Mouse (Mus musculus): ENCODE results near the gene Rcn3. TPM values are rescaled to one million over a fixed set of nuclear protein-coding genes. Genes with fewer than 3 reads are reported as not detected.

Gene Rcn3
- polyA plus RNA-seq, 1 experiment from 2014 or later = 313 TPM

DNA sequence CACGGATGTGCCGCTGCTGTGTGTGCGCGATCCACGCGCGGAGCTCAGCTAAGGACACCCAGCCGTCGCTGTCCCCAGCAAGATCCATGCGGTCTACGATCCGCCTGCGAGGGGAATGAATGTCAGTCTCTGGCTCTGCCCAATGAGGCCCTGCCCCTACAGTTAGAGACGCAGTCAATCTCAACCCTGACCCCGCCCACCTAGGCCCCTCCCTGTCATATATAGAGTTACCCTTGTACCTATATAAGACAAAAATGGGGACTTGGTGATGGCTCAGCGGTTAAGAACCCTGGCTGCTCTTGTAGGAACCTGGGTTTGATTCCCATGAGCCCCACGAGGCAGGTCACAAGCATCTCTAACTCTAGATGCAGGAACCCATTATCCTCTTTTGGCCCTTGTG, 3.4 kb downstream of the Rcn3 start:
- no peaks in the 10 kb centered on the region for H3K9me3 ChIP-seq (ENCODE audit: control insufficient read depth, low read length)
- DNase-seq (ENCODE audit: low spot score) (no peak), ATAC-seq (replicated peaks; ENCODE audit: low FRiP score, low TSS enrichment, low read depth) (no peak)
- peaks cover 15% of the 10 kb centered on the region for H3K4me1 ChIP-seq (replicated peaks; ENCODE audit: control insufficient read depth, insufficient read depth, low read length)
- 93% methylated on average over 17 of the region's 17 CpGs for WGBS
- no peaks in the 10 kb centered on the region for H3K27me3 ChIP-seq (replicated peaks; ENCODE audit: control insufficient read depth, insufficient read depth, low read length)
- no peak overlapping the region for H3K27ac ChIP-seq (ENCODE audit: low read depth)
- H3K4me2 ChIP-seq (ENCODE audit: low read length) = no peak overlapping the region
- no peak overlapping the region for H3K4me3 ChIP-seq (ENCODE audit: low read depth, low read length)
- no peak overlapping the region for H3K9ac ChIP-seq (ENCODE audit: low read length)
- peaks cover 54% of the 10 kb centered on the region for H3K36me3 ChIP-seq (ENCODE audit: control insufficient read depth, insufficient read depth, low read length)

DNA sequence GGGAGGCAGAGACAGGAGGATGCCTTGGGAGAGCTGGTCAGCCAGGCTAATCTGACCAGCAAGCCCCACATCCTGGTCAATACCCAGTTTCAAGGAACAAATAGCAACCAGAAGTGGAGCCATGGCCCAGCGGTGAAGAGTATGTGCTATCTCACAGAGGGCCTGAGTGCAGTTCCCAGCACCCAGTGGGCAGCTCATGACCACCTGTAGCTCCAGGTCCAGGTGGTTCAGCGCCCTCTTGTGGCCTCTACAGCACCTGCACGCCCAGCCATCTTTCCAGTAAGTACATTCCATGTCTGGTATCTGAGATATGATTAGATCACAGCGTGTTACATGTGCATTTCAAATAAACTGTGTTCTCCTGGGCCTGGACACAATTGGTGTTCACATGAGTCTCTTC, 5.9 kb downstream of the Rcn3 start:
- Histone ChIP-seq H3K9me3 (ENCODE audit: control insufficient read depth, low read length) (no peaks in the 10 kb centered on the region), H3K4me2 (ENCODE audit: low read length) (no peak overlapping the region), H3K9ac (ENCODE audit: low read length) (no peak overlapping the region), H3K27me3 (replicated peaks; ENCODE audit: control insufficient read depth, insufficient read depth, low read length) (no peaks in the 10 kb centered on the region), H3K4me3 (ENCODE audit: low read depth, low read length) (no peak overlapping the region), H3K4me1 (replicated peaks; ENCODE audit: control insufficient read depth, insufficient read depth, low read length) (peaks cover 5% of the 10 kb centered on the region; the same call in 1 of the 2 replicates), H3K36me3 (ENCODE audit: control insufficient read depth, insufficient read depth, low read length) (peaks cover 69% of the 10 kb centered on the region), H3K27ac (ENCODE audit: low read depth) (no peak overlapping the region)
- no peak for DNase-seq (ENCODE audit: low spot score)
- WGBS = 80% methylated on average over 4 of the region's 4 CpGs
- no peak for ATAC-seq (replicated peaks; ENCODE audit: low FRiP score, low TSS enrichment, low read depth)

GRCm38 (mm10) chr7:45083300-45083890, 8.6 kb downstream of the Rcn3 start:
- H3K4me2 ChIP-seq (ENCODE audit: low read length) = no peak overlapping the region
- no peaks in the 10 kb centered on the region for H3K27me3 ChIP-seq (replicated peaks; ENCODE audit: control insufficient read depth, insufficient read depth, low read length)
- H3K36me3 ChIP-seq (ENCODE audit: control insufficient read depth, insufficient read depth, low read length) = peaks cover 59% of the 10 kb centered on the region
- no peak overlapping the region for H3K27ac ChIP-seq (ENCODE audit: low read depth)
- ATAC-seq (replicated peaks; ENCODE audit: low FRiP score, low TSS enrichment, low read depth) (no peak), DNase-seq (ENCODE audit: low spot score) (no peak)
- no peak overlapping the region for H3K9ac ChIP-seq (ENCODE audit: low read length)
- H3K4me3 ChIP-seq (ENCODE audit: low read depth, low read length) = no peak overlapping the region
- no peaks in the 10 kb centered on the region for H3K9me3 ChIP-seq (ENCODE audit: control insufficient read depth, low read length)
- H3K4me1 ChIP-seq (replicated peaks; ENCODE audit: control insufficient read depth, insufficient read depth, low read length) = no peaks in the 10 kb centered on the region
- 80% methylated on average over 22 of the region's 22 CpGs for WGBS

GRCm38 (mm10) chr7:45082401-45083299, 9.4 kb downstream of the Rcn3 start:
- ATAC-seq (replicated peaks; ENCODE audit: low FRiP score, low TSS enrichment, low read depth) (no peak), DNase-seq (ENCODE audit: low spot score) (no peak)
- Histone ChIP-seq H3K36me3 (ENCODE audit: control insufficient read depth, insufficient read depth, low read length) (peaks cover 54% of the 10 kb centered on the region), H3K4me2 (ENCODE audit: low read length) (no peak overlapping the region), H3K27ac (ENCODE audit: low read depth) (no peak overlapping the region), H3K4me3 (ENCODE audit: low read depth, low read length) (no peak overlapping the region), H3K9ac (ENCODE audit: low read length) (no peak overlapping the region), H3K9me3 (ENCODE audit: control insufficient read depth, low read length) (no peaks in the 10 kb centered on the region), H3K27me3 (replicated peaks; ENCODE audit: control insufficient read depth, insufficient read depth, low read length) (no peaks in the 10 kb centered on the region), H3K4me1 (replicated peaks; ENCODE audit: control insufficient read depth, insufficient read depth, low read length) (no peaks in the 10 kb centered on the region)
- 60% methylated on average over 25 of the region's 25 CpGs for WGBS

- Histone ChIP-seq H3K4me1 (replicated peaks; ENCODE audit: control insufficient read depth, insufficient read depth, low read length) (no peaks in the 10 kb centered on the region), H3K27me3 (replicated peaks; ENCODE audit: control insufficient read depth, insufficient read depth, low read length) (no peaks in the 10 kb centered on the region), H3K36me3 (ENCODE audit: control insufficient read depth, insufficient read depth, low read length) (peaks cover 54% of the 10 kb centered on the region), H3K4me2 (ENCODE audit: low read length) (no peak overlapping the region), H3K27ac (ENCODE audit: low read depth) (no peak overlapping the region), H3K9me3 (ENCODE audit: control insufficient read depth, low read length) (no peaks in the 10 kb centered on the region), H3K9ac (ENCODE audit: low read length) (no peak overlapping the region), H3K4me3 (ENCODE audit: low read depth, low read length) (no peak overlapping the region)
- no peak for DNase-seq (ENCODE audit: low spot score)
- ATAC-seq (replicated peaks; ENCODE audit: low FRiP score, low TSS enrichment, low read depth) = no peak
- WGBS = 63% methylated on average over 5 of the region's 5 CpGs
Observed at GRCm38 (mm10) chr7:45081016-45081415, 11.0 kb downstream of the Rcn3 start.

- Histone ChIP-seq H3K4me2 (ENCODE audit: low read length) (no peak overlapping the region), H3K36me3 (ENCODE audit: control insufficient read depth, insufficient read depth, low read length) (peaks cover 57% of the 10 kb centered on the region), H3K9ac (ENCODE audit: low read length) (no peak overlapping the region), H3K4me1 (replicated peaks; ENCODE audit: control insufficient read depth, insufficient read depth, low read length) (no peaks in the 10 kb centered on the region), H3K27ac (ENCODE audit: low read depth) (no peak overlapping the region), H3K9me3 (ENCODE audit: control insufficient read depth, low read length) (no peaks in the 10 kb centered on the region), H3K27me3 (replicated peaks; ENCODE audit: control insufficient read depth, insufficient read depth, low read length) (no peaks in the 10 kb centered on the region), H3K4me3 (ENCODE audit: low read depth, low read length) (no peak overlapping the region)
- peak; percentile 25; the same call in 1 of the 2 replicates for ATAC-seq (replicated peaks; ENCODE audit: low FRiP score, low TSS enrichment, low read depth)
- WGBS = 2% methylated on average over 10 of the region's 10 CpGs
- DNase-seq (ENCODE audit: low spot score) = peak; percentile 99
Observed at GRCm38 (mm10) chr7:45079856-45080255, 12.2 kb downstream of the Rcn3 start.

DNA sequence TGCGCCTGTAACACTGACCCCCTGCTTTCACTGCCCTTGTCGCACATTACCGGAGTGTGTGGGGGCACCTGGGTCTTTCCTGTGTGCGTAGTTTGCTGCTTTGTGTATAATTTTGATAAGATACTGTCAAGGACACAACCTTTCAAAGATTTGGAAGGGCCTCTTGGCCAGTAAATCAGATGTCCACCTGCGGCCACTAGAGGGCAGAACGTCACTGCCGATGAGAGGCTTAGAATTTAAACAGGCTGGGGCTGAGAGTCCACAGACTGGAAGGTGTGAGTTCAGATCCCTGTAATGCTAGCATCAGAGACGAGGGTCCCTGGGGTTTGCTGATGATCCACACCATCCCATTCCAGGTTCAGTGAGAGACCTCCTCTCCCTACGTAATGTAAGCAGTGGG, 13.5 kb downstream of the Rcn3 start:
- DNase-seq (ENCODE audit: low spot score) = peak; percentile 82
- H3K36me3 ChIP-seq (ENCODE audit: control insufficient read depth, insufficient read depth, low read length) = peaks cover 58% of the 10 kb centered on the region
- no peak overlapping the region for H3K4me3 ChIP-seq (ENCODE audit: low read depth, low read length)
- 31% methylated on average over 9 of the region's 9 CpGs for WGBS
- no peak overlapping the region for H3K9ac ChIP-seq (ENCODE audit: low read length)
- H3K4me1 ChIP-seq (replicated peaks; ENCODE audit: control insufficient read depth, insufficient read depth, low read length) = no peaks in the 10 kb centered on the region
- no peak overlapping the region for H3K27ac ChIP-seq (ENCODE audit: low read depth)
- H3K4me2 ChIP-seq (ENCODE audit: low read length) = no peak overlapping the region
- ATAC-seq (replicated peaks; ENCODE audit: low FRiP score, low TSS enrichment, low read depth) = peak; percentile 32; the same call in 1 of the 2 replicates
- no peaks in the 10 kb centered on the region for H3K27me3 ChIP-seq (replicated peaks; ENCODE audit: control insufficient read depth, insufficient read depth, low read length)
- no peaks in the 10 kb centered on the region for H3K9me3 ChIP-seq (ENCODE audit: control insufficient read depth, low read length)

DNA sequence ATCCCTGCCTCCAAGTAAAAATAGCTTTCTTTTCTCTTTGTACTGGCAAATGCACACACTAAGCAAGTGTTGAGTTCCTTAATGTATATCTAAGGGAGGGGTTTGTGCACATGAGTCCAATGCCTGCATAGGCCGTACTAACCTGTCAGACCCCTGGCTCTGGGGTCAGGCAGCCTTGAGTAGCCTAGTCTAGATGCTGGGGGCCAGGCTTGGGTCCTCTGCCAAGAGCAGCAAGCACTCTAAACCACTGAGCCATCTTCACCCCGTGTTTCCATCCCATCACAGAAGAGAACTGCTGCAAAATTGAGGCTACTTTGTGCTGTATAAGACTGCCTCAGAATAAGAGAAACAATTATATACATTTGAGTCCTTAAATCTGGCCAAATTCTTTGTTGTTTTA, 14.2 kb downstream of the Rcn3 start:
- DNase-seq (ENCODE audit: low spot score) (no peak), ATAC-seq (replicated peaks; ENCODE audit: low FRiP score, low TSS enrichment, low read depth) (no peak)
- H3K4me2 ChIP-seq (ENCODE audit: low read length) = no peak overlapping the region
- no peaks in the 10 kb centered on the region for H3K27me3 ChIP-seq (replicated peaks; ENCODE audit: control insufficient read depth, insufficient read depth, low read length)
- no peaks in the 10 kb centered on the region for H3K4me1 ChIP-seq (replicated peaks; ENCODE audit: control insufficient read depth, insufficient read depth, low read length)
- peaks cover 53% of the 10 kb centered on the region for H3K36me3 ChIP-seq (ENCODE audit: control insufficient read depth, insufficient read depth, low read length)
- WGBS = 88% methylated on average over 2 of the region's 2 CpGs
- H3K9me3 ChIP-seq (ENCODE audit: control insufficient read depth, low read length) = no peaks in the 10 kb centered on the region
- H3K9ac ChIP-seq (ENCODE audit: low read length) = no peak overlapping the region
- no peak overlapping the region for H3K4me3 ChIP-seq (ENCODE audit: low read depth, low read length)
- H3K27ac ChIP-seq (ENCODE audit: low read depth) = no peak overlapping the region
